In the genomic region with DNA sequence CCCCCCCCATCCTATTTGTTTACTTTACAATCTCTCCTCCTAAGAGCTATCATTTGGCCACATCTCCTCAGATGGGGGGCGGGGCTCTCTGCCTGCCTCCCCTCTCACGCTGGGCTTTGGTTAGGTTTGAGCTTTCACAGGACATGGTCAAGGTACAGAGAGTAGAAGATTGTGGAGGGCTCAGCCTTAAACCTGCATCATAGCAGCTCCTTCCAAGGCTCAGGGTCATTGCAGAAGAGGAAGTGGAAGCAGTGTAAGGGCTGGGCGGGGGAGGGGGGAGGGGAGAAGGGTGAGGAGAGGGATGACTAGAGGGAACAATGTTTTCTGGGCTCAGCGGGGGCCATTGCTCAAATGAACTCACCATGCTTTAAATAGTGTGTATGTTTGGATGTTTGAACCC, we compare ENCODE assay signal across 19 mouse cellular contexts. TPM values are rescaled to one million over a fixed set of nuclear protein-coding genes. Genes with fewer than 3 reads are reported as not detected.
DNase-seq lines count a peak whose midpoint lies in the region; ATAC-seq and TF ChIP-seq lines count a peak whose summit lies in the region.
"Had no signal": no experiment of that assay in that cellular context is flagged by ENCODE, and none has a peak within 500 bp of the region (broad histone marks: within the 10 kb centered on the region; RNA-seq: fewer than 3 reads in every experiment).

No protein-coding gene starts in this region.

- WGBS in embryonic facial prominence, embryonic 10.5 days, result 66% methylated on average over 4 of the region's 4 CpGs

- H3K9me3 ChIP-seq in MEL (replicated peaks; ENCODE audit: insufficient read depth, low read length), result no peaks in the 10 kb centered on the region
- no peaks in the 10 kb centered on the region for H3K9me3 ChIP-seq in embryonic facial prominence, embryonic 10.5 days
- H3K9me3 ChIP-seq: heart, embryonic 12.5 days had no signal

- H3K27ac ChIP-seq in MEL (ENCODE audit: control insufficient read depth, low read depth, low read length), result peak overlapping the region; percentile 89
- H3K27ac ChIP-seq in embryonic facial prominence, embryonic 10.5 days (replicated peaks), result no peak overlapping the region
- H3K27ac ChIP-seq: hindbrain, postnatal 0 days; midbrain, embryonic 13.5 days had no signal

- TF ChIP-seq RAD21 in MEL (IDR thresholded peaks at IDR 0.05; ENCODE audit: low read depth, low read length), result no peak

- peaks cover 13 to 25% of the 10 kb centered on the region in 2 experiments for H3K4me1 ChIP-seq in MEL (ENCODE audit: control insufficient read depth in 1 of 2, insufficient read depth in 2 of 2, low read length in 2 of 2)
- H3K4me1 ChIP-seq in embryonic facial prominence, embryonic 10.5 days, result peaks cover 6% of the 10 kb centered on the region
- H3K4me1 ChIP-seq: midbrain, embryonic 13.5 days had no signal

- DNase-seq in A20 (ENCODE audit: low read depth, low spot score) (peak; percentile 88), MEL (ENCODE audit: low read depth, low spot score) (peak; percentile 87)
- no peak for DNase-seq in embryonic facial prominence, embryonic 10.5 days (ENCODE audit: low spot score)
- no peak for DNase-seq in cerebellum, postnatal 25 days
- DNase-seq in spleen, postnatal 4 days (ENCODE audit: low spot score in 2 of 2), result no peak
- DNase-seq: adrenal gland, postnatal 25 days; cerebellum, adult 9-10 months; heart, postnatal 36 days; kidney, adult 9 months; left cerebral cortex, postnatal 4 days; lung, adult 2 months; lung, postnatal 4 days had no signal

- H3K4me3 ChIP-seq in MEL (ENCODE audit: control insufficient read depth in 1 of 2, insufficient read depth in 1 of 2, low read depth in 2 of 2, low read length in 2 of 2), result peak overlapping the region; percentile 55 to 63
- H3K4me3 ChIP-seq in embryonic facial prominence, embryonic 10.5 days, result no peak overlapping the region
- H3K4me3 ChIP-seq: heart, embryonic 12.5 days; midbrain, embryonic 13.5 days; myocyte had no signal

- no peaks in the 10 kb centered on the region for H3K79me2 ChIP-seq in MEL (ENCODE audit: control insufficient read depth, insufficient read depth, low read length, poor library complexity)

- H3K9ac ChIP-seq in MEL (ENCODE audit: control insufficient read depth, low read depth, low read length, poor library complexity, severe bottlenecking), result peak overlapping the region; percentile 51
- H3K9ac ChIP-seq: heart, embryonic 12.5 days; midbrain, embryonic 13.5 days had no signal

- TF ChIP-seq POLR2A in MEL (IDR thresholded peaks at IDR 0.05; ENCODE audit: control insufficient read depth in 1 of 2, insufficient read depth in 1 of 2, low read depth in 1 of 2, low read length in 2 of 2, poor library complexity in 1 of 2), result no peak; a peak in 1 of 4 replicates

- peaks cover 0 to 17% of the 10 kb centered on the region in 2 experiments; a peak in 2 of 4 replicates for H3K36me3 ChIP-seq in MEL (ENCODE audit: control insufficient read depth in 1 of 2, insufficient read depth in 2 of 2, low read length in 2 of 2)
- no peaks in the 10 kb centered on the region for H3K36me3 ChIP-seq in embryonic facial prominence, embryonic 10.5 days (replicated peaks)
- H3K36me3 ChIP-seq: heart, embryonic 12.5 days; midbrain, embryonic 13.5 days had no signal

- peak; percentile 82 to 85 for ATAC-seq in hematopoietic stem cell, adult 5-6 weeks (replicated peaks in 1 of 2; ENCODE audit: insufficient read depth in 1 of 2, low FRiP score in 2 of 2, low TSS enrichment in 1 of 2, low read depth in 1 of 2, poor library complexity in 2 of 2, severe bottlenecking in 2 of 2)
- ATAC-seq in megakaryocyte, adult 5-6 weeks (ENCODE audit: poor library complexity, severe bottlenecking), result peak; percentile 88
- ATAC-seq: forebrain, embryonic 14.5 days; hindbrain, postnatal 0 days; midbrain, embryonic 13.5 days had no signal

- no peak for TF ChIP-seq CTCF in MEL (IDR thresholded peaks at IDR 0.05 in 2 of 3, conservative IDR thresholded peaks at IDR 0.05 in 1 of 3; ENCODE audit: control insufficient read depth in 1 of 3, insufficient read depth in 1 of 3, low read depth in 2 of 3, low read length in 3 of 3, poor library complexity in 1 of 3, severe bottlenecking in 1 of 3)

- no peaks in the 10 kb centered on the region for H3K27me3 ChIP-seq in MEL (ENCODE audit: control insufficient read depth in 1 of 2, insufficient read depth in 2 of 2, low read length in 2 of 2)
- no peaks in the 10 kb centered on the region for H3K27me3 ChIP-seq in embryonic facial prominence, embryonic 10.5 days (replicated peaks; ENCODE audit: low read depth, poor library complexity, severe bottlenecking)
- H3K27me3 ChIP-seq: heart, embryonic 12.5 days; midbrain, embryonic 13.5 days had no signal

- peak; percentile 34 to 61; a peak in 3 of 4 replicates for TF ChIP-seq EP300 in MEL (IDR thresholded peaks at IDR 0.05; ENCODE audit: low read depth in 1 of 2, low read length in 2 of 2)

TF ChIP-seq in MEL, 35 proteins besides CTCF, POLR2A, EP300 and RAD21:
- TF ChIP-seq HCFC1 (IDR thresholded peaks at IDR 0.05; ENCODE audit: low read depth, low read length), result peak; percentile 62; the same call in 1 of the 2 replicates
- no peak for TF ChIP-seq ZMIZ1 (IDR thresholded peaks at IDR 0.05; ENCODE audit: low read depth, low read length)
- TF ChIP-seq MAZ (IDR thresholded peaks at IDR 0.05; ENCODE audit: low read depth, low read length), result peak; percentile 73; the same call in 1 of the 2 replicates
- peak; percentile 39; the same call in 1 of the 2 replicates for TF ChIP-seq CHD2 (IDR thresholded peaks at IDR 0.05; ENCODE audit: low read length)
- 0 out of 2 replicates have a peak, but pooled peaks have one; percentile 44 for TF ChIP-seq ELF1 (IDR thresholded peaks at IDR 0.05; ENCODE audit: low read depth, low read length)
- TF ChIP-seq GABPA (IDR thresholded peaks at IDR 0.05; ENCODE audit: low read depth, low read length), result no peak
- TF ChIP-seq BHLHE40 (IDR thresholded peaks at IDR 0.05; ENCODE audit: borderline replicate concordance, low read depth, low read length), result no peak
- peak; percentile 56; the same call in 1 of the 2 replicates for TF ChIP-seq ETS1 (IDR thresholded peaks at IDR 0.05; ENCODE audit: low read depth, low read length)
TF ChIP-seq in MEL: peak in this region for 5.

RNA-seq across cellular contexts. Expression of gene Mphosph6, which starts 51.7 kb away (rescaled TPM):
- total RNA-seq in MEL (2012; rRNA removed), result 54.5 and 67.8 TPM in 2 replicates
- 10 to 100 TPM in 1 of 2 experiments, not detected in 1; 98.8 TPM for polyA plus RNA-seq in MEL (2012; ENCODE audit: insufficient read depth in 1 of 2, insufficient read length in 2 of 2, low read depth in 1 of 2, low replicate concordance in 2 of 2, missing spikeins in 1 of 2)
- total RNA-seq in hematopoietic stem cell, adult 5-6 weeks (2017), result 38.8 and 51.0 TPM in 2 replicates
- total RNA-seq in megakaryocyte, adult 5-6 weeks (2015), result 31.7 and 32.5 TPM in 2 replicates
- 25.1 and 33.8 TPM in 2 replicates for total RNA-seq in megakaryocyte, adult 5-6 weeks (2017)
- polyA plus RNA-seq in embryonic facial prominence, embryonic 10.5 days (2016; fragmentation: Nextera tagmentation; extraction: Ambion mirVana), result 63.1 and 67.0 TPM in 2 replicates

Comparison
In these comparisons a context has a peak if more than half of its experiments do, and no peak if none do; other contexts are left out.
1. DNase-seq: peak in A20 (single experiment) and MEL (single experiment); none in embryonic facial prominence, embryonic 10.5 days (single experiment), cerebellum, postnatal 25 days (0 of 2) and spleen, postnatal 4 days (0 of 2).